Mouse (Mus musculus) forelimb bud, embryonic 11.5 days (tissue): ENCODE data around the gene Rbbp8nl.
"Not testable (repeated sequence)": the region's sequence is repeated elsewhere in the genome, so short reads cannot be mapped to it uniquely, and the experiment has no call there.

Experiments used
- DNase-seq: peaks from one replicate; pipeline ENCODE4 v3.0.0-alpha.2; 2012; ENCODE audit warnings: low read depth, low spot score

The Rbbp8nl gene

GRCm38 (mm10) chr2:180288966-180289365 is 713 bp downstream of the Rbbp8nl start:
- no peak for DNase-seq

- no peak for DNase-seq
These were observed 10.4 kb downstream of the Rbbp8nl start for GRCm38 (mm10) chr2:180279321-180279720.

GRCm38 (mm10) chr2:180277773-180278320 is 11.8 kb downstream of the Rbbp8nl start:
- no peak for DNase-seq

GRCm38 (mm10) chr2:180276851-180277259 is 12.8 kb downstream of the Rbbp8nl start:
- DNase-seq = no peak

DNA sequence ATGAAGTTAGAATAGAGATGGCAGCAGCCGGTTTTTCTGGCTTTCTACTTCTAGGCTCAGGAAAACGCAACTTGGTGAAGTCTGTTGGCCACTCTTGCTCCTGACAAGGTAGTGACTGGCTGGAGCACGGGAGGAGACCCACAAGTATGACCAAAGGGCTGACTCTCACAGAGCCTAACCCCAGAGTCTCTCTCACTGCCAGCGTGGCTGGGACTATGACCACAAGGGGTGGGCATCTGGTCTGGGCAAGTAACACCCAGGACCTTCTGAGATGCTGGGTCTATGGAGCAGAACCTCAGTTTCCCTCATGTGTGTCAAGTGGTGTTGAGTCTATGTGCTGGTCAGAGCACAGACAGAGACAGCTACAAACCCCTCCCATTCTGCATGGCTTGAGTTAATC is 13.3 kb downstream of the Rbbp8nl start:
- DNase-seq = no peak

DNA sequence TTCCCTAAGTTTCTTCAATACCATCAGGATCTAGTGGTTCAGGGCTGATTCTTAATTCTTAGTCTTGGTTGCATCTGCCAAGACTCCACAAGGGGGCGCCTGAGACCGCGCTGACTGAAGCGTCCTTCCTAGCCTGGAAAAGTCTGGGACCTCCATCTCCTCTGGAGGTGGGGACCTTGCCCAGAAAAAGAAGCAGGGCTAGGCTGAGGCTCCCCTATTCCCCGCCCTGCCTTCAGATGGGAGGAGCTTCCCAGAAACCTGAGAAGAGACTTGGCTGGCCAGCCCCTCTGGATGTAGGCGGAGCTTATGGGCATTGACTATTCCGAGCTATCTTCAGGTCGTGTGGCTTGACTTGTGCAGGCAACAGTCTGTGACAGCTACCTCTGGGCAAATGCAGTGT is 13.8 kb downstream of the Rbbp8nl start:
- DNase-seq = peak; percentile 93

DNA sequence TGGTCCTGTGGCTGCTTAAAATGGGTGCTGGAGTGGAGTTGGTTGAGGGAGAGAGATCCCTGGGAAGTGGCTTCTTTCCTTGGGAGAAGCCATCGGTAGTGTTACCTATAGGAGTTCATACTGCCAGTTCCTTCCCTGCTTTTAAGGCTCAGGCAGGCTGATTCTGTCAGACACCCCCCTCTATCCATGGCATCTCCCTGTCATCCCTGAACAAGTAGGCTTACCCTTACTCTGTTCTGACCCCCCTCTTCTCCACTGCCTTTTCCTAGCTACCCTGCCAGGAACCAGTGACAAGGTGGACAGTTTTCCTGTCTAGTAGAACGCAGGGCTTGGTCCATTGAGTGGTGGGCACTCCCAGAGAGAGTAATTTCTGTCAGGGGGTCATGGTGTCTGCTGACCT is 15.2 kb downstream of the Rbbp8nl start:
- DNase-seq = no peak

GRCm38 (mm10) chr2:180273394-180274244 is 16.1 kb downstream of the Rbbp8nl start, which contains the start of gene Cables2:
Gene Cables2 (minus strand): TSS chr2:180273496.
- DNase-seq = peak; percentile 96

DNA sequence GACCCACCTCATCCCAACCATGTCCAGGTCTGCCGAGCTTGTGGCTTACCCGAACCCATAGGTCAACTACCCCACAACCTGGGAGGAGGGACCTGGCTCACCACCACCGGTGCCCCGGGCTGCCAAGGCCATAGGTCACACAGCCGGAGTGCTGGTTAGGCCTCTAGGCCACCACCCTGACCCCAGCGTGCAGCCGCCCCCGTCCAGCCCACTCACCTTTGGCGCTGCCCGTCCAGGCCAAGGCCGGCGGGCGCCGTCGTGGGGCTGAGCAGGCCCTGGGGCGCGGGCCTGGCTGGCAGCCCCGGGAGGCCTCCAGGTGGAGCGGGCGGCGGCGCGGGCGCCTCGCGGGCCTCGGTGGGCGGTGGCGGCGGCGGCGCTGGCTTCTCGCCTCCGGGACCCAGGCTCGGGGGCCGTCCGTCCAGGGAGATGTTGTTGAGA is 16.8 kb downstream of the Rbbp8nl start:
- DNase-seq = no peak

DNA sequence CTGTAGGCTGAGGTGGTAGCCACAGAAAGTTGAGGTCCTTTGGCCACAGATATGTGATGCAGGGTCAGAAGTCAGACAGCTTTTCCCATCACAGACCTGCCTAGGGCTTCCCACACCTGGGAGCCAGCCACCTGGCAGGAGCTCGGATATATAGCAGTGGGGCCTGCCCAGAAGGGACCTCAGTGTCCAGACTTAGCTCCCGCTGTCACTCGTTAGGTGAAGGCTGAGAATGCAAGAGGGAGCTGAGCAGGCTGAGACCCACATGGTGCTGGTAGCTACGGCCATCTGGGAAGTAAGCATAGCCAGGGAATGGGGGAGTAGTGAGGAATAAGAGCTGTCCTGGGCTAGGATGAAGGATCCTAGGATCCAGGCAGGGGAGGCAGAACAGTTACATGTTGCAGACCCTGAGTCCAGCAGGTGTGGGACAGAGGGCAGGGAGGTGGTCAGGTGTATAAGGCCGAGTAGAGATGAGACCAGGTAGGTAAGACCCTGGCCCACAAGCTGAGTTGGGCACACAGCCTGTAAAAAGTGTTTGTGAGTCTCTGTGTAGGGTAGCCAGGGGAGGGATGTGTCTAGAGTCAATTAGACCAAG is 17.8 kb downstream of the Rbbp8nl start:
- no peak for DNase-seq

- no peak for DNase-seq
These were observed 19.0 kb downstream of the Rbbp8nl start for GRCm38 (mm10) chr2:180270537-180271255.

DNA sequence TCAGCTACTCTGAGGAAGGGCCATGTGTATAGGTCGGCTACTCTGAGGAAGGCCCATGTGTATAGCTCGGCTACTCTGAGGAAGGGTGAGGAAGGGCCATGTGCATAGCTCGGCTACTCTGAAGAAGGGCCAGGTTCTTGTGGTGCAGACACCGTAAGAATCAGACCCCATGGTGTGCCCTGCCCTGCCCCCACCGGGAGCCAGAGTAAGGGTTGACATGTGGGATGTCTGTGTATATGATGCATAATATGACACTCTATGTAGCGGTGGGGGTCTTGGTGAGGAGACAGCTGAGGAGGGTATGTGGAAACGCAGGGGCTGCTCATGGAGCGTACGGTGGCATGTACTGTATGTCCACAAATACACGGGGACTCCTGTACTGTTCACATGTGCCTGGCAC is 20.4 kb downstream of the Rbbp8nl start:
- DNase-seq = no peak

DNA sequence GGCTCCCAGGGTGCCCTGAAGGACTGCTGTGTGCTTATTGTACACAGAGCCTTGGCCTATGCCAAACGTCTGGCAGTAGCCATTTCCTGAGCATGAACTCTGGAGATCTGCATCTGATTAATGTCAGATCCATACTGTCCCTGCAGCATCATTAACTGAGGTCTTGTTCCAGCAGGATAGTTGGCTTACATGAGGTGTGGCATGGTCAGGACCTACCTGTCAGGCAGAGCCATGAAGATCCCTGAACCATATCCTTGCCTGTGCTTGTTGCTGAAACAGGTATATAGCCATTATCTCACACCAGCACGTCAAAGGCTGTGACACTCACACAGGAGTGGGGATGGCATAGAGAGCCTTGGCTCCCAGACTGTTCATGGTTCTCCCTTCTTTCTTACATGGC is 21.7 kb downstream of the Rbbp8nl start:
- no peak for DNase-seq

GRCm38 (mm10) chr2:180262891-180263290 is 26.8 kb downstream of the Rbbp8nl start:
- DNase-seq = no peak

DNA sequence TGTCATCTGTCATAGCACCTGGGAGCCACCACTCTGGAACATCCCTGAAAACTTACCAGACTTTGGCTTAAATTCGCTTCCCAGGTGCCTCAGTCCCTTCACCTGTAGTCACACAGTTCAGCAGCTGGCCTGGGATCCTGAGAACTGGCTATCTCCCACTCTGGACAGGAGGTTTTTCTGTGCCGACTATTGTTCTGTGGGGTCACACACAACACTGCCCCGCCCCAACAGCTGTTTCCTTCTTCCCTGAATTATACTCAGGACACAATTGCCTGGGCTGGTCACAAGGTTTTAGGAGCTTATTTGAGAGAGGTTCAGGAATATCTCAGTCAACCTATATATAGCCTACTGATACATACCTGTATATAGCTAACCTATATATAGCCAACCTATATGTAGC is 27.2 kb downstream of the Rbbp8nl start:
- DNase-seq = no peak

DNA sequence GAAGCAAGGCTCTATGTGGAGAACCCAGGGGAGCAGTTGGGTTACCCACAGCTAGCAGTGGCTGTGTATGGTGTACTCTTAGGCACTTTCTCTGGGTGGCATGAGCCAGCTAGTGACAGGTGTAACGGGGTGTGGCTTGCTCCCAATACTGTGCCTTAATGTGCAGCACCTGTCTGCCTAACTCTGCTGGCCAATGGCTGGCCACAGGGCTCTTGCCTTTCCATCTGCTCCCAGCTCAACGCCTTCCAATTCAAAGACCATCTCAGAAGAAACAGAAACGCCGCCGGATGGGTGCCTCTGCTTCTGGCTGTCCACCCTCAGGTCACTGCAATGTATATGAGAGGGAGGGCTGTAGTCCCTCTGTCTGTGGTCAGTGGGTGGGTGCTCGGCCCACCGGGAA is 27.8 kb downstream of the Rbbp8nl start:
- no peak for DNase-seq

GRCm38 (mm10) chr2:180260610-180261480 is 28.8 kb downstream of the Rbbp8nl start:
- DNase-seq = no peak

DNA sequence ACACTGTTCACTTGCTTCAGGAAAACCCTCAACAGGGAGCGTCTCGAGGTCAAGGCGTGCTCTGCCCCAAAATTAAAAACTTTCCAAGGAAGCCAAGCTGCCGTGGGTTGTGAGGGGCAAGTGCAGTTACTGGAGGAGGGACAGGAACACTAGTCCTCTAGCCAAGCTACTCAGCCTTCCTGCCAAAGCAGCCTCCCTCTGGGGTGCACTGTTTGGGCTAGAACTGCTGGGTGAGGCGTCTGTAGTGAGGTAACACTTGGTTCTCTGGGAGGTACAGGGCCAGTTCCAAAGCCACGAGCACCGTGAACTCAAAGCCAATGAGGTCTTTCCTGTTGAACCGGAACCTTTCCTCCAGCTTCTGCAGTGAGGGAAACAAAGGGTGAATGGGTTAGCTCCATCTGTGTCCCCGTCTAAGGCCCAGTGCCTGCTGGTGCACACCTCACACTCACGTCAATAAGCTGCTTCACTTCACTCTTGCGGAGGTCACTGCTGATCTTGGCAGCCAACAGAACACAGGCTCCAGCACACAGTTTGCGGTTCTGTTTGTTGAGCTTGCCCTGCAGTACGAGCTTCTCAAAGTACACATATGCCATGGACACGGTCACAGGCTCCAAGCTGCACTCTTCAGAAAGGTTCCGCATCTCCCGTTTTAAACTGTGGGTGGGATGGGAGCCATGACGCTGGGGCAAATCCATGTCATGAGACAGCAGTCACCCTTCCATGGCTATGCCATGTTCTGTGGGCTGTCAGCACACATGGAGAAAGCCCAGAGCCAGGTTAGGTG is 29.7 kb downstream of the Rbbp8nl start:
- not testable (repeated sequence) for DNase-seq

DNA sequence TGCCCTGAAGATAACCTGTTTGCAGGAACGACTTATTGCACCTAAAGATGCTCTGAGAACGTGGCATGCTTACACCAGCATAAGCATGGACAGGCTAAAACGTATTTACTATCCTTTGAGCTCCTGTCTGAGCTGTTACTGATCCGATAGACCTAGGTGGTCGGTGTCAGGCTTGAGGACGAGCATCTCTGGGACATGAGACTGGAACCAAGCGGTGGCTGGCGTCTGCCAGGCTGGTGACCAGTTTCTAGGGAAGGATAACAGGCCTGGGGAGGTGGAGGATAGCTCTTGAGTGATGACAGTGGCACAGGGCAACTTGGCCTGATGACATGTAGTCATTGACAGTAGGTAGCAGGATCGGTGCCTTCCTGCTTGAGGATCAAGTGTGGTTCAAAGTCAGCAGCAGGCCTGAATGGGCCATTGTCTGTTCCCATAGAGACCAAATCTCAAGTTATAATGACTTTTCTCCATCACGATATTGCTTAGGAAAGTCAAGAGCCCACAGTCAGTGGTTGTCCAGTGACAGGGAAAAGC is 30.7 kb downstream of the Rbbp8nl start:
- DNase-seq = not testable (repeated sequence)
